Mouse (Mus musculus): ENCODE data around the gene Slc39a5.

Gene Slc39a5

DNA sequence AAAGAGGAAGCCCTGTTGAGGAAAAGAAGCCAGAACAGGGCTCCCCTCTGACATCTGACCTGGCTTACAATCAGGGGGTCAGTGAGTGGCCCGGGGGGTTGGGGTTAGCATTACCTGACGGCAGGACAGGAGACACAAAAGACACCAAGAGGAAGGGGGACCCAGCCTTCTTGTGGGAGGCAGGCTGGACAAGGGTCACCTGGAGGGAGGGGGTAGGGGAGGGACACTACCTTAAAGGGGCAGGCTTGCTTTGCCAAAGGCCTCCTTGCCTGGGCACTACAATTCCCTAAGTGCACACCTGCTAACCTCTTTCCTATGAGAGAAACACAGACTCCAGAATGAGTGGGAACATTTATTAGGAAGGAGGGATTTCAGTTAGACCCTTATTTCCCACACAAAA lies at the start of gene Slc39a5:
Gene Slc39a5, minus strand, starts transcription at position 174 of the 400 bp plus-strand sequence.
- DNase-seq (ENCODE audit: low spot score) = no peak

DNA sequence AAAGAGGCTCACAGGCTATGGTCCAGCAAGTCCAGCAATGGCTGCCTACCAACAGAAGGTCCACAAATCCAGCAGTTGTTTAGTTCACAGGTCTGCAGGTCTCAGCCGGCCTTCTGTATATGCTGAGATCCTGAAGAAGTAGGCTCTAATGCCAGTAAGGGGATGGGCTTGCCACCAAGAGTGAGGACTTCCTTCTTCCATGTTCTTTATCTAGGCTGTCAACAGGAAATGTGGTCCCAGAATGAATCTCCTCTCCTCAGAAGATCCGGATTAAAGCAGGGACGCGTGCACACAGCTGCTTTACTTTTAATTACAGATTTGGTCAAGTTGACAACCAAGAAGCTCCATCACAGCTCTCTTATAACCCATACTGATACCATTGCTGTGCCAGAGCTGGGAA lies 44.4 kb upstream of the Slc39a5 start:
- DNase-seq (ENCODE audit: low spot score) = no peak

DNA sequence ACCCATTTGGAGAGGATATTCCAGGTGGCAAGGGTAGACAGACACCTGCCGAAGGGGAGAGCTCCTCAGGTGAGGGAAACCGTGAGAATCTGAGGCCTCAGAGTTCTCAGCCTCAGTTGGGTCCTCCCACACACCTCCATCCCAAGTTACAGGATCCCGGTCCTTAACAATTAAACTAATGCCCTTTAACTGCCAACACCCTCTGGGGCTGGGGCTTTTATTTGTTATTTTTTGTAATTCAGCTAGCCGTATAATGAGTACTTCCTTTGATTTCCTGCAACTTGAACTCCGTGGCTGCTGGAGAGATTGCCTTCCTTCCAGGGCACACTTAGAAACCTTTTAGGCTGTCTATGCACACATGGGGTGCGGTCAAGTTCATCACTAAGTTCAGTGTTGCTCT lies 43.3 kb upstream of the Slc39a5 start:
- DNase-seq (ENCODE audit: low spot score) = no peak

DNA sequence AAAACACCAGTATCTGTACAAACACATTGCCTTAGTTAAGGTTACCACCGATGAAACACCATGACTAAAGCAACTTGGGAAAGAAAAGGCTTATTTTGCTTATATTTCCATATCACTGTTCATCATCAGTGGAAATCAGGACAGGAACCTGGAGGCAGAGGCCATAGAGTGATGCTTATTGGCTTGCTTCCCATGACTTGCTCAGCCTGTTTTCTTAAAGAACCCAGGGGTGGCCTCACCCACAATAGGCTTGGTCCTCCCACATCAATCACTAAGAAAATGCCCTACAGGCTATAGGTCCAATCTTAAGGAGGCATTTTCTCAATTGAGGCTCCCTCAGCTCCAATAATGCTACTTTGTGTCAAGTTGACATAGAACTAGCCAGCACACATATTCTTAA lies 41.7 kb upstream of the Slc39a5 start:
- no peak for DNase-seq (ENCODE audit: low spot score)

DNA sequence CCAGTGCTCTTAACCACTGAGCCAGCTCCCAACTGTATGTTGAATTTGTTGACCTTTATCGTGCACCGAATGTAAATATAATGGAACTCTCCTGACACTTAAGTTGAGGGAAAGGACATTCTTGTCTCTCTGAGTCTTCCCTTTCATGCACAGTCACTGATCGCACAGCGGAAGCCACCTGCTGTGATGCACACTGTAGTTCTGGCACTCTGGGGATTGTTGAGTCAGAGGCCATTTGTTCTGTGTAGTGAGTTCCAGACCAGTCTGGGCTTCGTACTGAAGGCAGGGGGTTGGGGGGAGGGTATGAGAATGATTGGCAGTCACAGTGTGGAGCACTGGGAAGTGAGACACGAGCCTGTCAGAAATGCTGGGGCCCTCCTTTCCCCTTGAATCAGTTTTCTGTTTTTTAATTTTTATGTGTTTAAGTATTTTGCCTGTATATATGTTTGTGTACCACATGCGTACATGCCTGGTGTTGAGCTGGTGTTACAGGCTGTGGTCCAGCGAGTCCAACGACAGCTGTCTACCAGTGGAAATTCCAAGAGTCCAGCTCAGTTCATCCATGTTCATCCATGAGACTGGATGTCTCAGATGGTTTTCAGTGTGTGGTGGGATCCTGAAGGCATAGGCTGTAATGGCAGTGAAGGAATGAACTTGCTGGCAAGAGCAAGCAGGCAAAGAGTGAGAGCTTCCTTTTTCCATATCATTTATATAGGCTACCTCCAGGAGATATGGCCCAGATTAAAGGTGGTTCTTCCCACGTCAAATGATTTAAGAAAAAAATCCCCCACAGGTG lies 40.5 kb upstream of the Slc39a5 start:
- no peak for DNase-seq (ENCODE audit: low spot score)

DNA sequence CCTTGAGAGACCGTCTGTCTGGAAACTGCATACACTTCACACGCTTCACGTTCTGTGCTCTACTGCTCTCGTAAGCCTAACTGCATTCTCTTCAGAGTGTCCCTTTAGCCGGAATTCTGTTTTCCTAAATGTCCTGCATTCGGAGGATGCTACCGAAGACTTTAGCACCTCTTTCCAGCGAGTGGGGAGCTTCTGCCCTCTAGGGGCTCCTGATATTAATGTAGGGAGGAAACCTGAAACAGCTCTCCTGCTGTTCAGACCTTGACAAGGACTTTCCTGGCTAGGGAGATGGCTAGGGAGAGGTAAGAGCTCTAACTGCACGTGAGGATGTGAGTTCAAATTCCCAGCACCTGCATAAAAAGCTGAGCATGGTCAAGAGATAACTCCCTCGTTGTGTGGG lies 39.4 kb upstream of the Slc39a5 start:
- DNase-seq (ENCODE audit: low spot score) = no peak

DNA sequence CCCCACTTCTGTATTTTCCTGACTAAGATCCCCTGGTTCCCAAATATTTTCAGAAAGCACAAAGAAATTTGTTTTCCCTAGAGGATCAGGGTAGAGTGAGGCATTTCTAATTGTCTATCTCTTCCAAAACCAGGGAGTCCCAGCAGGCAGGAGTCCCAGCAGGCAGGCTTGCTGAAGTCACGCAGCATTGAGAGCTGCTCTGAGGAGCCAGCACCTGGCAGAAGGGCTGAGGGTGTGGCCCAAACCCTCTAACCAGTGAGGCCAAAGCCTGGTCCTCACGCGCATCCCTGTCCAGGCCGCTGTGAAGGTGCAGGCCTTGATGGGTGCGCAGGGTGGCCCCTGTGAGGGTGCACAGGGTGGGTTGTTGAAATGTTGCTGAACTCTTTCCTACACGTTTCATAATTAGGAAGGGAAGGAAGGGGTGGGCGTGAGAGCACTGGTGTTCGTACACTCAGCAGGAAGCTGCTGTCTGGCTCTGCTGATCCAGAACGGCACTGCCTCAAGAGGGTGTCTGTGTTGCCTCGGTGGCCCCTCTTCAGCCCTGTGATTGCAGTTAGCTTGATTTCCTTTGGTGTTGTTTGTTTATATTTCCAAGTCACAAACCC lies 37.7 kb upstream of the Slc39a5 start:
- DNase-seq (ENCODE audit: low spot score) = no peak

DNA sequence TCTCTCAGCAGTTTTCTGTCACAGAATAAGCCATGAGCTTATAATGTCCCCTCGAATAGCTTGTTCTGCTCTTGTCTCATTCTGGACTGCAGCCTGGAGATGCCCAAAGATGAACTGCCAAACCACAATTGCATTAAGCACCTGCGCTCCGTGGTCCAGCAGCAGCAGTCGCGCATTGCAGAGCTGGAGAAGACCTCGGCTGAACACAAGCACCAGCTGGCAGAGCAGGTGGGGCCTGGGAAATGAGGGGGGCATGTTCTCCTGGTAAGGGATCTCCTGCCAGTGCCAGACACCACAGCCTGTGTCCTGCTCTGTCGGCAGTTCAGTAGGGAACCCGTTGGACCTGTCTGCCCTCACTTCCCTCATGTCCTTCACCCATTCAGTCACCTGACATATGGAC lies 35.3 kb upstream of the Slc39a5 start:
- no peak for DNase-seq (ENCODE audit: low spot score)

DNA sequence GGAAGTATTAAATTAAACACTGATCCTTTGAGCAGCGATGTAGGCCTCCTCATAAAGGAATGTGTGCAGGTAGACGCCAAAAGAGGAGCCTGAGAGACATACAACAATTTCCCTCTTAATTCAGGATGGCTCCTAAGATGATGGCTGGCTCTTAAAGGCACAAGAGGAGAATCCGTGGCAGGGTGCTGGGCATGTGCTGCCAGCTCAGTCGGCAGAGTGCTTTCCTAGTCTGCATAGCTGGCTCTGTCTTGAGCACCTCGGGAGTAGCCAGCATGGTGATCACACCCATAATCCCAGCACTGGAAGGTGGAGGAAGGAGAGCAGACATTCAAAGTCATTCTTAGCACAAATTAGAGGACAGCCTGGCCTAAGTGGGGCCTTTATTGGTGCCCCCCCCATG lies 34.8 kb upstream of the Slc39a5 start:
- no peak for DNase-seq (ENCODE audit: low spot score)

DNA sequence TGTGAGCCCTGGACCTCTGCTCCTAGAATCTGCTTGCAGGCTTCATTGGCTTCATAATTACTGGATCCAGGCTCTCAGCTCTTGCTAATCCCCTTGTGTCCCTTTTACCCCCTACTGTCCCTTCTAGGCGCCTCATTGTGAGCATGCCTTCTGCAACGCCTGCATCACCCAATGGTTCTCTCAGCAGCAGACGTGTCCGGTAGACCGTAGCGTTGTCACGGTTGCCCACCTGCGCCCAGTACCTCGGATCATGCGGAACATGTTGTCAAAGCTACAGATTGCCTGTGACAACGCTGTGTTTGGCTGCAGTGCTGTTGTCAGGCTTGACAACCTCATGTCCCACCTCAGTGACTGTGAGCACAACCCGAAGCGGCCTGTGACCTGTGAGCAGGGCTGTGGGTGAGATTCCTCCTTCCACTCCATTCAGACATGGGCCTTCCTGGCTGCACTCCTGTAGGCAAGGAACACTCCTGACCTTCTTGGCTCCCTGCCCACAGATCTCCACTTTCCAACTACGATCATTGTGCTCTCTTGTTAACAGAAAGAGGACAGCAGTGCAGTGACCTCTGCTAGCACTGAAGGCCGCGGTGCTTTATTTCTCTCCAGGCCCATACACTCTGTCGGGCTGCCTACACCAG lies 34.3 kb upstream of the Slc39a5 start:
- DNase-seq (ENCODE audit: low spot score) = no peak

DNA sequence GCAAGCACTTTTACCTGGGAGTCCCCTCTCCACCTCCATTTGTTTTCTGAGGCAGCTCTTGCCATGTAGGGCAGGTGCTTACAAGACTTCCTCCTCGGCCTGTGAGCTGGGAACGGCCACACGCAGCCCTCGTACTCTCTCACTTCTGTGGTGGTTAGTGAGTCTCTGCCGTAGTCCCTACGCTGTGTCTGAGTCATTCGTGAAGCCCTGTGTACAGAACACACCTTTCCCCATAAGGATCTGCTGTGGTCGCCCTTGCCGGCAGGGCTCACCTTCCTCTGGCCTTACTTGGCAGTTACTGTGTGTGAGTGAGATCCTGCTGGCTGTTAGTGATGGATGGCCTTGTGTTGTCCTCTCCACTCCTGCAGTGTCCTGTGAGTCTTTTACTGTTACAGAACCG lies 33.7 kb upstream of the Slc39a5 start:
- no peak for DNase-seq (ENCODE audit: low spot score)

DNA sequence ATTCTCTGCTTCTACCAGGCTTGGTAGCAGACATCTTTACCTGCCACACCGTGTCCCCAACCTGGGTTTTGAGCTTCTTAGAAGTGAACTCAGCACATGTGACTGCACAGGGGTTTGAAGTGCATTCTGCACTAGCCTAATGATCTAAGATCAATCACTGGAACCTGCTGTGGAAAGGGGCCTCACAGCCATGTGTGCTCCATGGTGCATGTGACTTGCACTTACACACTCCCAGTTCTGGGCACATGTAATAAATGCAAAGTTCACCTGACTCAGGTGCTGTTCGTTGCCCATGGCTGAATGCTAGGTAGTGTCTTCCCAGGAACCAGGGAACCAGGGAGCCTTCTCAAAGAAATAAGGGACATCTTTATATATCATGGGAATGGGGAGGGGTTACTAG lies 32.4 kb upstream of the Slc39a5 start:
- no peak for DNase-seq (ENCODE audit: low spot score)

DNA sequence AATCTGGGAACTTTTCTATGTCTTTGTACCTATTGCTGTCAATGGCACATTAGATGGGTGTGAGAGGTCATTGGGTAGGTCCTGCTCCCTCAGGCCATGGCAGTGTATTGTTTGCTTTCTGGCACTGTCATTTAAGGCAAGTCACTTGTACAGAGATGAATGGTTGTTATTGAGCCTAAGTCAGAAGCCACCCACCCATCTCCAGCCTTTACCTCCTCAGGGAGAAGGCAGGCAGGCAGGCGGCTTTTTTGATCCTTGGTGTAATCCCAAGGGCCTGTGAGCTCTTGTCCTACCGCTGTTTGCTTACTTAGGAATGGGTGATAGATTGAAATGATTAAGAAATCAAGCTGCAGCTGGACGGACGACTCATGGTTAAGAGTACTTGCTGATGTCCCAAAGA lies 28.4 kb upstream of the Slc39a5 start:
- no peak for DNase-seq (ENCODE audit: low spot score)

DNA sequence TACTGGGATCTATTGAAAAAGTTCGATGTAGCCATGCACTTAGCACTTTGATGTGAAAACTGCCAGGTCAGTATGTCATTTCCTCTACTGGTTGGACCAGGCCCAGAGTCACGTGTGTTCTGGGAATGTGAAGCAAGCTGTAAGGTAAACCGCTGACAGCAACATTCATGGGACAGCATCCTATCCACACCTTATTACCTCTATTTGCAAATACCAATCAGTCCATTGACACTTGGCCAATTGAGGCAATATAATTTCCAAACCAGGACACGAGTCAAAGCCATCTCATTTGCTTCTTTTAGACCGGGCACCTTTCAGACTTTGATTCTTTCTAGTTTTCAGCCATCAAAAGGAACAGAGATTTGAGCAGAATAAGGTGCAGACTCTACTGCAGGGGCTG lies 28.0 kb upstream of the Slc39a5 start:
- DNase-seq (ENCODE audit: low spot score) = no peak

DNA sequence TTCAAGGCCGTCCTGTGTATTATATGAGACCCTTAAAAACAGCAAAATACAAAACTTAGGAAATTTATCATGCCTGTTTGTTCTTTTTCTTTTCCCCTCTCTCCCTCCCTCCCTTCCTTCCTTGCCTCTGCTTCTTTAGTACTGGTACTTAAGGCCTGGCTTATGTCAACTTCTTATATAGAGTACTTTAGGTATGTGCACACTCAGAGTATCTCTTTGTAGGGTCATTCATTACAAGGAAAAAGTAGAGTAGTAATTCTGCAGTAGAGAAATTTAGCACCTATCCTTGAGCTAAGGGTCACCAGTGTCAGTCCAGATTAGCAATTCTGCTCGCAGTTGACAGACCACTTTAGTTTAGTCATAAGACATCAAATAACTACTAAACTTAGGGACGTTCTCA lies 24.2 kb upstream of the Slc39a5 start:
- no peak for DNase-seq (ENCODE audit: low spot score)

DNA sequence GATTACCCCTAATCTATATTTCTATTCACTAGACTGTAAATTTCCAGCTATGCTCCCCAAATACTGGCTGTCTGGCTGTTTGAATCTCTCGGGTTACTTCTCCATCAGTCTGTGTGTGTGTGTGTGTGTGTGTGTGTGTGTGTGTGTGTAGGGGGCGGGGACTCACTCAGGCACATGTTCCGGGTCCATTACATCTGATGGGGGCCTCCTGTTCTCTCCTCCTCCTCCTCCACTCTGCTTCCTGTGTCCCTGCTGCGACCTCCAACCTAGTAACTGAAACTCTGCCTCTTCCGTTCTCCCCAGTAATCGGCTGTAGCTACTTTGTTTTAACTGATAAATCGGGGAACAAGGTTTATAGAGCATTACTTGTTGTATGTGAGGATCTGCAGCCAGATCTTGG lies 23.6 kb upstream of the Slc39a5 start:
- DNase-seq (ENCODE audit: low spot score) = no peak

DNA sequence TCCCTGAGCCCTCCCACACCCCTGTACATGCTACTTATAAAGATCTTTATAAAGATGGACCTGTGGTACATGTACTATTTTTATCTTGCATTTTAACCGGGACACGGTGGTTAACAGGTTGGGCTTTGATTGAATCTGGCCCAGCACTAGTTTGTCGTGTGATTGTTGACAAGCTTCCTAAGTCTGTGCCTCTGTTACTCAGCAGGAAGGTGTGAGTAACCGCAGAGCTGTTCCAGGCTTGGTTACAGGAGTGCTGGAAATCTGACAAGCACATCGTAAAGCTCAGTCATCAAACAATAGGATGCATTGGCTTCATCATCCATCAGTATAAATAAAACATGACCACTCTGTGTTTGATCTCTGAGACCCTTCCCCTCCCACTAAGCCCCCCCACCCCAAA lies 21.4 kb upstream of the Slc39a5 start:
- no peak for DNase-seq (ENCODE audit: low spot score)

DNA sequence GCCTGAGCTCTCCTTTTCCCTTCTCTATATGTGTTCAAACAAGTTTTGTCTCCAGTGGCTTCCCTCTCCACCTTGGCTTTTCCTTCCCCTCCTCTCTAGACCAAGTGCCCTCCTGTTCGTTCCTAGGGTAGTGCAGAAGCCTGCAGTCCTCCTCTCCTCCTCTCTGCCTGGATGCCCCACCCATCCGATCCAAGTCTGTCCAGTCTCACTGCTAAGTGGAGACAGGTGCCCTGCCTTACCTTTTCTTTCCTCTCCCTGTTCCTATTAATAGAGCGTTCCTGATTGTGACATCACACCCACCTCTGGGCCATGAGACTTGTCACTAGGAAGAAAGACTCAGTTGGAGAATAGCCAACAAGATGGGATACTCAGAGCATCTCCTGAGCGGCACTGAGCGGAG lies 13.8 kb upstream of the Slc39a5 start:
- DNase-seq (ENCODE audit: low spot score) = no peak

DNA sequence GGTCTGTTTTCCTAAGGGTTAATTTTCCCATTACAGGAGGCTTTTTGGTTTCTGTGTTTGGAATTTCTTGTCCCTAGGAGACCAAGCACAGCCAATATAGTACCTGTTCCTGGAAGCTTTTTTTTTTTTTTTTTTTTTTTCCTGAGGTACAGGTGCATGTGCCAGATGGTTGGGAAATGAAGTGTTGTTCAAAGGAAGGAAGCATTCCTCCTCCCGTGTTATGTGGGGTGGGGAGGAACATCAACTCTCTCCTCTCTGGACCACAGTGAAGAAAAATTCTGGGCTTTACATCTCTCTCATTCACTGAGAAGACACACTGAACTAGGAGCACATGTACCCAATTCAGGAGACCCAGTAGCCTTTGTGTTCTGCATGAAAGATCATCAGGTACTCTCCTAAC lies 12.0 kb upstream of the Slc39a5 start:
- no peak for DNase-seq (ENCODE audit: low spot score)

DNA sequence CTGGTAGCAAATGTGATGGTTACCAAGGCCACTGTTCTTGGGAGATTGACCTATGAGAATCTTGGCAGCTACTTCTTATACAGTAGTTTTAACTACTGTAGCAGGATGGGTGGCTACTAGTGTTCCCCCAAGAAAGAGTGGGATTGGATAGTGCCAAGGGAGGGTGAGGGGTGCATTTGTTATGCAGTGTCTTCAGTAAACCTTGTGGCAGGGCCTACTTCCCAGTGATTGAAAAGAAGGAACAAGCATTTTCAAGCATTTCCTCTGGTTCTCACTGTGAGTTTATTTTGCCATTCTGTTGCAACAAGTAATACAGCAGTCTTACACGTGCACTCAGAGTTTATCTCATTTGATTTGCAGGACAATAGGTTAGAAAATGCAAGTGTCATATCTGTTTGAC lies 11.5 kb upstream of the Slc39a5 start:
- no peak for DNase-seq (ENCODE audit: low spot score)

DNA sequence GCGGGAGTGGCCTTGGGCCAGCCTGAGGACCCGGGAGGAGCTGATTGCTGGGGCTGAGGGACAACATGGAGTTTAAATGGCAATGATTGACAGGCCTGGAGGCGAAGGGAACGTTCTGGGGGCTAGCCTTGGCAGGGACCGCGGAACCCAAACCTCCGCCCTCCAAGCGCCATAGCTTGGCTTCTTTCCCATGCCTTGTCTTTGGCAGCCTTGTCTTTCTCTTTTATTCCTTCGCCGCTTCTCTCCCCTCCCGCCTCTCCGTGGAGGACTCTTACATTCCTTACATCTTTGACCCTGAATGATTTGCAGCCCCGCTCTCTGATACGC lies 11.0 kb upstream of the Slc39a5 start:
- DNase-seq (ENCODE audit: low spot score) = no peak

DNA sequence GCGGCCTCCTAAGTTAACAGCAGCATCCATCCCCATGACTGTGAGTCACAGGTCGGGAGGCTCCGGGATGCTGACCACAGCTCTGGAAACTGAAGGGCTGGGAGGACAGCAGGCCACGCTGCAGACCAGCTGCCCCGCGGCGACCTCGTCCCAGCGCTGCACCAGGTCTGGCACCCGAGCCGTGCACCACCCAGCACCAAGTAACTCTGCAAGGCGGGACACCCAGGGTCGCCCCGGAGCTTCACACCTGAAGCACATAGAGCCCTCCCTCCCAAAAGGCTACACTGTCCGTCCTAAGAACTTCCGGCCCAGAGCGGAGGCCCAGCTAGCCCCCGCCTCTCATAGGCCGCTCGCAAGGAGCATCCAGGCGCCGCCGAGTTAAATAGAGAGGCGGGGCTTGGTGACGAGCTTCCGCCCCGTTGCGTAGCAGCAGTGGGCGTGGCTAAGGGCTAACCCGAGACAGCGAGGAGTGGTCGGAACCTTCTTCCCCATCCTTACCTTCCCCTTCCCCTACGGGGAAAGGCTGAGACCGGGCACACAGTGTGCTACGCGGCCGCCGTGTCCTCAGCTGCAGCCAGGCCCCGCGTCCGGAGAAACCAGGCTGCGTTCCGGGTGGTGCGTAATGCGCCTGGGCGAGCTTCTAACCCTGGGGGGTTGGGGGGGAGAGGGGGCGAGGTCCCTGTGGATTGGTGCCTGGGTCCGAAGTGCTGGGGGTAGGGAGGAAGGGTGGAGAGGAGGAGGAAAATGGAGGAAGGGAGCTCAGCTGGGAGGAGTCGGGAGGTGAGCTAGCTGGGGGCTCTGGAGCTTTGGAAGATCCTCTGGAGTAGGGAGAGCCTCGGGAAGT lies 10.4 kb upstream of the Slc39a5 start, which contains the start of the genes Nabp2 and Rnf41:
Gene Nabp2, minus strand, starts transcription at position 282 of the 844 bp plus-strand sequence.
Gene Rnf41, plus strand, starts transcription at position 447 of the 844 bp plus-strand sequence.
- peak; percentile 87 for DNase-seq (ENCODE audit: low spot score)

DNA sequence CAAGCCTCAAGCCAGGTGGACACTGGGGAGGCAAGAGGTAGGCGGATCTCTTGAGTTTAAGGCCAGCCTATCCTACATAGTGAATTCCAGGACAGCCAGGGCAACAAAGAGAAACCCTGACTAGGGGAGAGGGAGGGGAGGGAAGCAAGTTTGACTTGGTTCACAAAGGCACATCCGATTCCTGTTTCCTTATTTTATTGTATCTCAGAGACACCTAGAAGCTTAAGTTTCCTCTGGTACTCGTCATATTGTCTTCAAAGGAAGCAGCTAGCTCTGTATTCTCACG lies 9.5 kb upstream of the Slc39a5 start:
- DNase-seq (ENCODE audit: low spot score) = no peak
